Mouse (Mus musculus) ES-Bruce4 (cell line): ENCODE data around the gene Rbms3. TPM values are rescaled to one million over a fixed set of nuclear protein-coding genes. Genes with fewer than 3 reads are reported as not detected.

Experiments
- H3K27ac ChIP-seq: 2 replicates; pipeline ENCODE4 v1.5.1; 2012; ENCODE audit warnings: low read length, inconsistent platforms; ENCODE audit not compliant: insufficient read depth
- H3K27me3 ChIP-seq: 2 replicates; pipeline ENCODE4 v1.6.1; 2012; ENCODE audit warnings: mild to moderate bottlenecking, low read length, inconsistent platforms; ENCODE audit not compliant: control insufficient read depth, poor library complexity, insufficient read depth, severe bottlenecking
- H3K36me3 ChIP-seq: 2 replicates; pipeline ENCODE4 v1.6.1; 2012; ENCODE audit warnings: inconsistent platforms, mild to moderate bottlenecking, low read length, moderate library complexity; ENCODE audit not compliant: control insufficient read depth, poor library complexity, insufficient read depth, severe bottlenecking
- H3K4me1 ChIP-seq: one replicate; pipeline ENCODE4 v1.8.1; 2011; ENCODE audit warnings: low read length; ENCODE audit not compliant: control insufficient read depth, insufficient read depth
- H3K4me3 ChIP-seq: 2 replicates; pipeline ENCODE4 v1.5.1; 2011; ENCODE audit warnings: low read depth, mild to moderate bottlenecking, low read length
- H3K9ac ChIP-seq: 2 replicates; pipeline ENCODE4 v1.6.1; 2012; ENCODE audit warnings: low read depth, mild to moderate bottlenecking, inconsistent platforms; ENCODE audit not compliant: poor library complexity, severe bottlenecking
- H3K9me3 ChIP-seq: replicated peaks from 2 replicates; pipeline ENCODE4 v1.6.1; 2012; ENCODE audit warnings: mild to moderate bottlenecking, low read length, inconsistent platforms; ENCODE audit not compliant: control insufficient read depth, poor library complexity, insufficient read depth, severe bottlenecking
- CTCF ChIP-seq: IDR thresholded peaks from one replicate; pipeline ENCODE4 v1.8.1; 2011; ENCODE audit warnings: low read depth, low read length
- EP300 ChIP-seq: IDR thresholded peaks from 2 replicates; pipeline ENCODE4 v1.6.1; 2011; ENCODE audit warnings: low read depth, low read length; ENCODE audit not compliant: insufficient read depth
- POLR2A ChIP-seq: IDR thresholded peaks from one replicate; pipeline ENCODE4 v1.8.1; 2011; ENCODE audit warnings: low read length; ENCODE audit not compliant: insufficient read depth
- polyA plus RNA-seq: library from polyadenylated mRNA; stranded (reverse); fragments of >200 nt; gene quantifications from 2 replicates; pipeline ENCODE4 v1.2.4, GENCODE M21; 2011; ENCODE audit warnings: low read depth; ENCODE audit not compliant: missing spikeins, insufficient read depth, insufficient read length

Rbms3 gene
- polyA plus RNA-seq, 1 experiment, result 1.8 TPM

- Histone ChIP-seq H3K4me3 (no peak overlapping the region), H3K9me3 (no peaks in the 10 kb centered on the region), H3K27ac (no peak overlapping the region), H3K36me3 (no peaks in the 10 kb centered on the region), H3K4me1 (no peaks in the 10 kb centered on the region), H3K27me3 (no peaks in the 10 kb centered on the region), H3K9ac (no peak overlapping the region)
- TF ChIP-seq POLR2A, result no peak
- no peak for TF ChIP-seq EP300
- TF ChIP-seq CTCF, result no peak
These were observed 726.3 kb downstream of the Rbms3 start for GRCm38 (mm10) chr9:116903304-116903993.

- Histone ChIP-seq H3K36me3 (no peaks in the 10 kb centered on the region), H3K4me1 (no peaks in the 10 kb centered on the region), H3K9me3 (no peaks in the 10 kb centered on the region), H3K27ac (no peak overlapping the region), H3K9ac (no peak overlapping the region), H3K4me3 (no peak overlapping the region), H3K27me3 (no peaks in the 10 kb centered on the region)
- TF ChIP-seq EP300, result no peak
- TF ChIP-seq CTCF, result no peak
- no peak for TF ChIP-seq POLR2A
These were observed 730.3 kb downstream of the Rbms3 start for GRCm38 (mm10) chr9:116899403-116899802.

GRCm38 (mm10) chr9:116886973-116887680, 742.6 kb downstream of the Rbms3 start:
- no peak overlapping the region for H3K9ac ChIP-seq
- no peak overlapping the region for H3K4me3 ChIP-seq
- H3K27me3 ChIP-seq, result no peaks in the 10 kb centered on the region
- no peaks in the 10 kb centered on the region for H3K4me1 ChIP-seq
- no peaks in the 10 kb centered on the region for H3K36me3 ChIP-seq
- no peaks in the 10 kb centered on the region for H3K9me3 ChIP-seq
- H3K27ac ChIP-seq, result no peak overlapping the region
- TF ChIP-seq EP300, result no peak
- TF ChIP-seq CTCF, result no peak
- no peak for TF ChIP-seq POLR2A

GRCm38 (mm10) chr9:116885617-116886016, 744.1 kb downstream of the Rbms3 start:
- no peaks in the 10 kb centered on the region for H3K36me3 ChIP-seq
- H3K9ac ChIP-seq, result no peak overlapping the region
- H3K4me3 ChIP-seq, result no peak overlapping the region
- H3K4me1 ChIP-seq, result no peaks in the 10 kb centered on the region
- no peak overlapping the region for H3K27ac ChIP-seq
- H3K27me3 ChIP-seq, result no peaks in the 10 kb centered on the region
- TF ChIP-seq CTCF (no peak), POLR2A (no peak), EP300 (no peak)
- H3K9me3 ChIP-seq, result no peaks in the 10 kb centered on the region

- Histone ChIP-seq H3K36me3 (no peaks in the 10 kb centered on the region), H3K27ac (no peak overlapping the region), H3K4me1 (no peaks in the 10 kb centered on the region), H3K27me3 (no peaks in the 10 kb centered on the region; the same call in 1 of the 2 replicates), H3K4me3 (no peak overlapping the region), H3K9me3 (no peaks in the 10 kb centered on the region), H3K9ac (no peak overlapping the region)
- no peak for TF ChIP-seq POLR2A
- TF ChIP-seq EP300, result no peak
- TF ChIP-seq CTCF, result no peak
These were observed 749.2 kb downstream of the Rbms3 start for GRCm38 (mm10) chr9:116880503-116880902.
